Mouse (Mus musculus) liver (tissue): Measurements from ENCODE around the gene Gm20695.

ENCODE experiments used
- DNase-seq: peaks from one replicate; pipeline ENCODE4 v3.0.0-alpha.2; 2020; ENCODE audit warnings: mixed read lengths

Gm20695 gene

DNA sequence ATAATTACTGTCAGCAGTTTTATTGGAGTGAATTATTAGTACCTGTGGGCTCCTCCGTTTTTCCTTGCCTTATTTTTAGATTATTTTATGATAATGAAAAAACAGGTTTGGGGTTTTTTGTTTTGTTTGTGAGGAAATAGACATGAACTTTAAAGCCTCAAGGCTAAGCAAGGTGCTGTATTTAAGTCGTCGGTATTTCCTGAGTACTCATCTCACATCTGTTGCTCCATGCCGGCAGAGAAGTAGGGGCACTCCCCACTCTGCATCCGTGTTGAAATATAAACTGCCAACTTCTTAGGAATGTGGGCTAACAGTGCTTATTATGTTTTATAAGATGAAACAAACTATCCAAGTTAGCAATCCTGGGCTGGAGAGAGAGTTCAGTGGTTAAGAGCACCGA is 11.6 kb downstream of the Gm20695 start:
- no peak for DNase-seq

DNA sequence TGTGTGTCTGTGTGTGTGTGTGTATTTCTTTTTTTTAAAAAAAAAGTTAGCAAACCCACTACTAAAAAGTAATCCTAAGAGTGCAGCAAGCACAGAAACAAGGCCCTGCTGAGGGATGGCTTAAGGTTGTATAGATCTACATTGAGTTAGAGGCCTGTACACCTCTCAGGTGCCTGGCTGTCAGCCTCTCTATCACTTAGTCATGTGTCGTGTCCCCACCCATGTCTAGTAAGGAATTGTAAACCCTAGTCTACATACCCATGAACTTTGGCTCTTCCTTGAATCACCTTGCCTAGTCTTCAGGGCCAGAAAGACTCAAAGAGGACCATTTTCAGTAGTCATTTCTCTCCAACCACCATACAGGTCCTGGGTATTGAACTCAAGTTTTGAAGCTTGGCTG is 12.1 kb downstream of the Gm20695 start:
- no peak for DNase-seq

DNA sequence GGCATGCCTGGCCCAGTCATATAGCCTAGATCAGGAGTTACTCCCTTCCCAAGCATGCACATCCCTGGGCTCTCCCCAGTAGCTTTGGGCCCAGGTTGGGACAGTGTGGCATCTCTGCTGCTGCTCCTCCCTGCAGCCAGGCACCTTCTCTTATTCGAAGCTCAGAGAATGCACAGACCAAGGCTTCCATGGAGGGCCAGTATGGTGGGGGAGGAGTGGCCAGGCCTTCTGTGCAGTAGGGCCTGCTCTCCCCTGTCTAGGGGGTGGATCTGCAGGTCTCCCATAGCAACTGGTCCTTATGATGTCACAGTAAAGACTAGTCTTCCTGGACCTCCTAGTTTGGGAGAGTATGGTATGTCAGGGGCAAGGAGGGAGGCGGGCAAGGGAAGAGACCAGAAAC is 23.0 kb downstream of the Gm20695 start:
- no peak for DNase-seq

DNA sequence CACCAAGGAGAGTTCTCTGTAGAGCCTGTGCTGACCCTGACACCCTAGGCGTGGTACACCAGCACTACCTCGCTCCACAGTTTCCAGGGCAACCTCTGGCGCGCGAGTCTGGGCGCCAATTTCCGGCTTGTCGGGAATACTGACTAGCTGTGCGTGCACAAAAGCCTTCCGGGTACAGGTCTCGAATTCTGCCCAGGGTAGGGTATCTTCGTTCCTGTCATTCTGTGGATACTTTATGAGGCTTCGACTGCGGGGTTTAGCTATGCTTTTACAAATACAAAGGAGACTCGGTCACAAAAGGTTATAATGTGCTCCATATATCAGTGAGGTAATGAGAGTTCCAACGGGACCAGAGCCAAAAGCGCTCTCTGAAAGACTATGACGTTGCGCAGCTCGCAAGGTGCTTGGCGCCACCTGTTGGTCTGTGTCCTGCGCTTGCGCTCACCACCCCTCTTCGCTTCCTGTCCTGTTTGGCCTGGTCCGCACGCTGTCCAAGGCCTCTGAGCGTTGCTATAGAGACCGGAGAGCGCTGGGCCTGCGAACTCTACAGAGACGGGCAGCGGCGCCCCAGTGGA is 24.2 kb downstream of the Gm20695 start, which contains the start of the genes 1700037C18Rik and Cluap1:
Gene 1700037C18Rik (minus strand): TSS at position 153 of the 575 bp plus-strand sequence.
Gene Cluap1 (plus strand): TSS at position 265 of the 575 bp plus-strand sequence.
- DNase-seq = peak; percentile 93

DNA sequence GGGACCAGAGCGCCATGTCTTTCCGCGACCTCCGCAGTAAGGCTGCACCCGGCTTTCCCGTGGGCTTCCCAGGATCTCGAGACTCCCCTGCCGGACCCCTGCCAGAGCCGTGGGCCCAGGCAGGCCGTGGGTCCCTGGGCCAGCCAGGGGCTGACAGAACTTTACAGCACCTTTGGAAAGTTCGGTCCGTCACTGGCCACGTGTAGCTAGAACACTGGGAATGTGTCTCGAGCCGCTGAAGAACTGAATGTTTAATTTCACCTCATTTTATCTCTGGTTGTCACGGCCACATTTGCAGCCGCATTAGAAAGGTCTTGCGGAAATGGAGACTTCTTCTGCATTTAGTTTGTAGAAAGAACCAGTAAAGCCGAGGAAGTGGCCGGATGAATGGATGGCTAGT is 24.7 kb downstream of the Gm20695 start:
- DNase-seq = no peak

DNA sequence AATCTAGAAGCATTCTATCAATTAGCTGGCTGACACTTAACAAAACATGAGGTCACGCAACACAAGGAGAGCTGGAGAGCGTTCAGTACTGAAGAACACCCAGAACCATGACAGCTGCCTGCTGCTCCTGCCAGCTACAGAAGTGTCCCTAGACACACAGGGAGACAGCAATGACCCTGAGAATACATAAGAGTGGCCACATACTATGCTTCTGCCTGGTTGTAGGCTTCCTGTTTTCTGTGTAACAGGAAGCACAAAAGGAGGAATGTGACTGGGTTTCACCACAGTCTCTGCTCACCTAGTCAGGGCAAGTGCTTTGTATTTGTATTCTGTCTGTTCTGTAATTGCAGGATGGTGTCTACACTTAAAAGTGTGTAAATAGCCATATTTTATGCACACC is 36.3 kb downstream of the Gm20695 start:
- DNase-seq = no peak

DNA sequence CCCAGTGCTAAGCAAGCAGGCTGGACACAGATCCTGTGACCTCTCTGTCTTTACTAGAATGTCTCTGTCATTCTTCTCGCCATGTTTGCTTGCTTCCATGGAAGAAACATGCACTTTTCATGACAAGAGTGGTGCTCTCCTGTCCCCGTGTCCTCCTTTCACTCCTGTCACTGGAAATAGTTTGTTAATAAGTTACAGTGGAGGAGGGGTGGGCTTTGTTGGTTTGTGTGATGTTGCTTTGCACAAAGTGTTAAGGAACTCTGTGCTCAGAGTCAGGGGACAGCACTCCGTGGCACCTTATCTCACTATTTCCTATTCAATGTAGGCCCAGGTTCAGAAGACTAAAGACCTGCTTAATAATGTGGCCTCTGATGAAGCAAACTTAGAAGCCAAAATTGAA is 39.1 kb downstream of the Gm20695 start:
- no peak for DNase-seq

DNA sequence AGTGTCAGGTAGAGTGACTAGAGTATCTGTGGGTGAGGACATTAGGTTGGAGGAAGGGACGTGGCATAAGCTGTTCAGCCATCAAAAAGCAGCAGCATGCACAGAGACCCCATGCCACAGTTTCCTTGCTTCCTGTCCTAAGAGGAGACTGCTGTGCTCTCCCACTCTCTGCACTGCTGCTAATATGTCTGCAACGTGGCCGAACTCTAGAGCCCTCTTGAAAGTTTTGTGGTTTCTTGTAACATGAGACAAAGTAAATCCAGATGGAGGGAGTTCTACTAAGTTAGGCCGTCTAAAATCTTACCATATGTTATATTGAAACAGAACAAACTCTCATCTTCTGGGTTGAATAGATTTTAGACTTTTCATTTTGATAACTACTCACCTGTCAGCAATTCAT is 39.5 kb downstream of the Gm20695 start:
- no peak for DNase-seq

DNA sequence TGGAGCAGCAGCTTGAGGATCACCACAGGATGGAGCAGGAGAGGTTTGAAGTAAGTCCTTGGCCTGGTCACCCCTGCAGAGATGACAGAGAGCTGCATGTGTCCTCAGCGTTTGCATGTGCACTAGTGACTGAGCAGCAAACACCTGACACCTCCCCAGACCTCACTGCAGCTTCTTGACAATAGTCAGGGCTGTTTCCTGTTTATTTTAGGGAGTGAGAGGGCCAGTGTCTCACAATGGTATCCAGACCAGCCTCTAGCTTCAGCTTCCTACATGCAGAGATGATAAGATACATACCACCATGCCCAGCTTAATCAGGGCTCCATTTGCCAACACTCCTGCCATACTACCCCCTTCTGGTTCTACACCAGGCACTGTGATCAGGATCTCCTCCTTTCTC is 44.1 kb downstream of the Gm20695 start:
- no peak for DNase-seq

DNA sequence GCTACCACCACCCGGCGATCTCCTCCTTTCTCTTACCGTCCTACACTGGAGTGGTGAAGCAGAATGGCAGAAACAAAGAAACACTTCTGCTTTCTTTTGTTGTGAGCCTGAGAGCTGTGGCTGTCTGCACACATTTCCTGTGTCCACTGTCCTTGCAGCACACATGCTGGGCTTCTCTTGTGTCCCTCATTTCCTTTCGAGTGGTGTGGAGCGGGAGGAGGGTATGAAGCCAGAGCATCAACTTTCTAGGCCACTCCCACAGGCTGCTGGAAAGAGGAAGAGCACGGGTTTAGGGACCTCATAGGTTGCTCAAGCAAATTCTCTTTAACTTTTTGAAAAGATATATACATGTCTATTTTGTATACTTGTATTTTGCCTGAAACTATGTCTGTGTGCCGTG is 44.7 kb downstream of the Gm20695 start:
- DNase-seq = peak; percentile 27

DNA sequence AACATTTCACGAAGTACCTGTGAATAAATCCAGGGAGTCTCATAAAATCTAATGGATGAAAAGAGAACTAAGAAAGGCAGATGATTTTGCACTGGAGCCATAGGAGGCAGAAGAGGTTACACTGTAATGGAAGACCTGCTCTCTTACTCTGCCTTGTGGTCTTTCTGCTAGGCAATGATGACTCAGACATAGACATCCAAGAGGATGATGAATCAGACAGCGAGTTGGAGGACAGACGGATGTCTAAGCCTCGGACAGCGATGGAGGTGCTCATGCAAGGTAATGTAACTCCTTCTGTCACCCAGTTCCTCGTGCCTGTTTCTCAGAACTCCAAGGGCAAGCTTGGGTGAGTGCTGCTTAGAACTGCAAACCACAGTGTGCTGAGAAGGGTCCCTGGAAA is 49.1 kb downstream of the Gm20695 start:
- DNase-seq = no peak

DNA sequence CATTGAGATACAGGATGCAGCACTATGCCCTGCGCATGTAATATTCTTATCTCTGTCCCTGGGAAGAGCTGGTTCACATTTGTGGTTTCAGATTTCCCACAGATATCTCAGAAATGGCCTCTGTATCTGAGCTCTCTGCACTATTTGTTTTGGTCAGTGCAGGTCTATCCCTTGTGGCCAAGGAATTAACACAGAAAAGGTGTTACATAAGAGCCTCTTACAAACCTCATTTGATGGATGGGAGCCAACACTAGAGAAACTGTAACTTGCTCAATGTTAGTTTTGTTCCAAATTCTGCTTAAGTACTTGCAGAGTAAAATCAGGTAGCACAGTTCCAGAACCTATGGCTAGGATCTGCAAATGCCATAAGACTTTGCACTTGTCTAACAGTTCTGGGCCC is 49.6 kb downstream of the Gm20695 start:
- no peak for DNase-seq

DNA sequence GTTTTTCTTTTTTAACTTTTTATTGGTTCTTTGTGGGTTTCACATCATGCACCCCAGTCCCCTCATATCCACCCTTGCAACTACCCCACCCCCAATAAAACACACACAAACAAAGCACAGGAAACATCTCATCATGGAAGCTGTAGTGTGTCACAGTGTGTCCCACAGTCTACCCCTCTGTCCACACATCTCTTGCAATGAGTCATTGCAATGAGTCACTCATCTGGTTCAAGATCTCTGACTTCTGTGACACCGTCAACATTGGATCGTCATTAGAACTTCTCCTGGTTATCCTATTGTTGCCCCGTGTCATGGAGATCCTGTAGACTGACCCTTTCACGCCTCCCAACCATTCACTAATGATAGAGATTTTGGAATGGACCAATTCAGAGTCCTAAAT is 50.3 kb downstream of the Gm20695 start:
- DNase-seq = no peak

DNA sequence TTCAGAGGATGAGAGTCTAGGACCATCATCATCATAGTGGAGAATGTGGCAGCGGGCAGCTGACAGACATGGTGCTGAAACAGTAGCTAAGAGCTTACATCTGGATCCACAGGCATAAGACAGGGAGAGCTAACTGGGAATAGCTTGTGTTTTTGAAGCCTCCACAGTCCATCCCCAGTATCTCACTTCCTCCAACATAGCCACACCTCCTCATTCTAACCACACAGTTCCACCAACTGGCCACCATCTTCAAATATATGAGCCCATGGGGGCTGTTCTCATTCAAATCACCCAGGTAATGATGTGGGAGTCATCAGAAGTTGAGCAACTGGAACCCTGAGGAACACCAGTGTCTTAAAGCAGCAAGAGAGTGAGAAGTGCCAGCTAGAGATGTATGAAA is 66.7 kb downstream of the Gm20695 start:
- no peak for DNase-seq

DNA sequence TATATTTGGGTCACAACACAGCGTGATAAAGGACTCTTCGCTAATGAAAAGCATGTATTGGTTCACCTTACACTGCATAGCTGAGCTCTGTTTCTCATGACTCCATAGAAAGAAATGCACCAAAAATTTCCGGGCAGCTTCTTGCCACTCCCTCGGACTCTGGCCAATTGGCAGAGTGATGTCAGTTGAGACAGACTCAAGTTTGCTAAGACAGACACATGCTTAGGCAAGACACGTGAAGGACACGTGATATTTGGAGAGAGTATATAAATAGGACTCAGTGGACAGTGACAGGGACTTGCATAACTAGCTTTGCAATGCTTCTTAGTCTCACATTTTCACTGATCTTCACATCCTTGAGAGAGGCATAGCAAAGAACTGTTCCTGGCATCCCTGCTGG is 71.9 kb downstream of the Gm20695 start:
- no peak for DNase-seq

DNA sequence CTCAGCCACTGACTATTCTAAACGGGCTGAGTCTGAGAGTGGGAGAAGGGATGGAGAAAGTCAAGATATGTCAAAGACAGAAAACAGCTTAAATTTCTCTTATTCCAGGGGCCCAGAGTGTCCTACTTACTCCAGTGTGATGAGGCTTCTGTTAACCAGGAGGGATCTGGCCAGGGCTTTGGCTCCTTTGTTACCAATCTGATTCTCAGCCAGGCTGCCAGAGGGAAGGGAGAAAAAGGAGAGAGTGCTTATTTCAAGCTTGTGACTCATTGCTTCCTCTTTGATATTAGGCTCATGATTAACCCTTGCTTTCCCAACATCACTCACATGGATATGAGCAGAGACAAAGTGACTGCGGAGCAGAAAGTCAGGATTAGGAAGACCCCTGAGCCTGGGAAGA is 74.8 kb downstream of the Gm20695 start:
- no peak for DNase-seq

DNA sequence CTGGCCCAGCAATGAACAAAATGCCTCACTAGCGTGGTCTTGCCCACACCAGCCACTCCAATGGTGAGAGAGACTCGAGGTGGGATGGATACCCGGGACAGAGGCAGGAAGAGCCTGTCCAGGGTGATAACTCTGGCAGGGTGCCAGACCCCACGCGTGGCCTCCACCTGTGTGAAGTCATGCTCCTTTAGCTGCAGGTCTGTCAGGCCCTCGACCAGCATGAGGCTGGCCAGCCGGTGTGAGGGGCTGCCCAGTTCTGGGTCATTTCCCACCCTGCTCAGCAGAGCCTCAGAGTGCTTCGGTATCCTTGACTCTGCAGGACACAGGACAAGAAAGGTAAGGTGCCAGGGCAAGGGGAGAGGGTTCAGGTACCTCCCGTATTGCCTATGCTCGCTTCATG is 80.5 kb downstream of the Gm20695 start:
- no peak for DNase-seq

DNA sequence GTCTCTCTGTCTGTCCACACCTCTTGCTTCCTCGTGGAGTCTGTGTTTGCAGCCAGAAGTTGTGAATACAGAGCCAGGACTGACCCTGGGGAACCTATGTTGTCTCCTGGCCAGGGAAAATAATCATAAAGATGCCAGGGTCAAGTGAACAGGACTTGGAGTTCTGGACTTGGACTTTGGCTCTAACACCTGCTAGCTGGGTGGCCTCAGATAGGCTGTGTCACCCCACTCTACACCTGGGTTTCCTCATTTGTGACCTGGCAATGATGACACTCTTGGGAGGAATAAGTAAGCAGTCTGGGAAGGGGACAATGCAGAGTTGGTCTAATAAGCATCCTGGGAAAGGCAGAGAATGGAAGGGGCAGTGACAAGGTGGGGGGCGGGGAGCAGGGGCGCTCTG is 81.1 kb downstream of the Gm20695 start:
- DNase-seq = no peak
